Mouse (Mus musculus) adrenal gland, postnatal 10 days (tissue): ENCODE data around the gene Nfkbie. TPM values are rescaled to one million over a fixed set of nuclear protein-coding genes. Genes with fewer than 3 reads are reported as not detected.

Source experiments
- DNase-seq: peaks from one replicate; pipeline ENCODE4 v3.0.0; 2021; ENCODE audit warnings: mixed read lengths
- long read RNA-seq, 2 experiments: library from polyadenylated mRNA; stranded (forward); transcript quantifications; one replicate each; pipeline ENCODE4 v2.0.0; 2021
- total RNA-seq, 2 experiments: library from RNA; stranded (reverse); gene quantifications; 2 replicates each; pipeline ENCODE4 v1.2.3; 2021

Gene Nfkbie
- 1 to 10 TPM; 4.4 to 6.2 TPM for total RNA-seq
- long read RNA-seq, experiment 1, transcript Nfkbie-201 (6 exons, 2,435 nt): major isoform, 6 of 9 reads
- long read RNA-seq, experiment 1, partial matches to known transcripts: 2 of 9 reads
- long read RNA-seq, experiment 1, other reads (novel, unspliced or antisense): 1 of 9 reads
- long read RNA-seq, experiment 2, partial matches to known transcripts: 1 of 3 reads
- long read RNA-seq, experiment 2, other reads (novel, unspliced or antisense): 0 of 3 reads

GRCm38 (mm10) chr17:45555452-45556106 is at the start of gene Nfkbie:
Gene Nfkbie, plus strand, starts transcription at chr17:45555703.
- peak; percentile 98 for DNase-seq

- no peak for DNase-seq
These were observed 49.5 kb upstream of the Nfkbie start for GRCm38 (mm10) chr17:45505941-45506465.

- DNase-seq: peak; percentile 97
These were observed 48.8 kb upstream of the Nfkbie start, which contains the start of gene Aars2 for GRCm38 (mm10) chr17:45506700-45507189. Gene Aars2, plus strand, starts transcription at chr17:45506841.

GRCm38 (mm10) chr17:45510871-45511270 is 44.6 kb upstream of the Nfkbie start:
- no peak for DNase-seq

- no peak for DNase-seq
These were observed 43.7 kb upstream of the Nfkbie start for GRCm38 (mm10) chr17:45511757-45512156.

- no peak for DNase-seq
These were observed 40.2 kb upstream of the Nfkbie start for GRCm38 (mm10) chr17:45515204-45515726.

GRCm38 (mm10) chr17:45515806-45516205 is 39.7 kb upstream of the Nfkbie start:
- DNase-seq: no peak

GRCm38 (mm10) chr17:45516488-45516887 is 39.0 kb upstream of the Nfkbie start:
- peak; percentile 85 for DNase-seq

- no peak for DNase-seq
These were observed 38.4 kb upstream of the Nfkbie start for GRCm38 (mm10) chr17:45517135-45517534.

GRCm38 (mm10) chr17:45517549-45518215 is 37.8 kb upstream of the Nfkbie start:
- no peak for DNase-seq

GRCm38 (mm10) chr17:45518766-45519475 is 36.6 kb upstream of the Nfkbie start:
- DNase-seq: no peak

- no peak for DNase-seq
These were observed 35.4 kb upstream of the Nfkbie start for GRCm38 (mm10) chr17:45520136-45520535.

GRCm38 (mm10) chr17:45523263-45523662 is 32.2 kb upstream of the Nfkbie start, which contains the start of gene Tcte1:
Gene Tcte1, plus strand, starts transcription at chr17:45523434.
- DNase-seq: no peak

GRCm38 (mm10) chr17:45524961-45525360 is 30.5 kb upstream of the Nfkbie start:
- no peak for DNase-seq

- no peak for DNase-seq
These were observed 28.9 kb upstream of the Nfkbie start for GRCm38 (mm10) chr17:45526571-45526970.

GRCm38 (mm10) chr17:45530346-45530782 is 25.1 kb upstream of the Nfkbie start:
- no peak for DNase-seq

GRCm38 (mm10) chr17:45532896-45533295 is 22.6 kb upstream of the Nfkbie start:
- no peak for DNase-seq

- peak; percentile 70 for DNase-seq
These were observed 19.2 kb upstream of the Nfkbie start for GRCm38 (mm10) chr17:45536264-45536663.

GRCm38 (mm10) chr17:45538394-45538793 is 17.1 kb upstream of the Nfkbie start:
- DNase-seq: no peak

GRCm38 (mm10) chr17:45539664-45540063 is 15.8 kb upstream of the Nfkbie start:
- DNase-seq: no peak

- DNase-seq: no peak
These were observed 13.4 kb upstream of the Nfkbie start for GRCm38 (mm10) chr17:45542129-45542528.

- no peak for DNase-seq
These were observed 12.8 kb upstream of the Nfkbie start for GRCm38 (mm10) chr17:45542705-45543104.
